Mouse (Mus musculus) hindbrain, embryonic 10.5 days (tissue): Measurements from ENCODE around the gene Zfp933. TPM values are rescaled to one million over a fixed set of nuclear protein-coding genes. Genes with fewer than 3 reads are reported as not detected.

Experiments used
- DNase-seq: peaks from one replicate; pipeline ENCODE4 v3.0.0-alpha.2; 2017; ENCODE audit warnings: low spot score
- H3K27ac ChIP-seq: fragments of 300-500 bp; sonication (generic); 2 replicates; pipeline ENCODE4 v1.5.1; 2016; ENCODE audit warnings: mild to moderate bottlenecking, moderate library complexity
- H3K27me3 ChIP-seq: fragments of 300-500 bp; sonication (generic); 2 replicates; pipeline ENCODE4 v1.6.1; 2016; ENCODE audit warnings: mild to moderate bottlenecking; ENCODE audit not compliant: poor library complexity, insufficient read depth, severe bottlenecking
- H3K36me3 ChIP-seq: fragments of 300-500 bp; sonication (generic); 2 replicates; pipeline ENCODE4 v1.6.1; 2016; ENCODE audit warnings: mild to moderate bottlenecking, moderate library complexity
- H3K4me1 ChIP-seq: fragments of 300-500 bp; sonication (generic); replicated peaks from 2 replicates; pipeline ENCODE4 v1.6.1; 2016; ENCODE audit warnings: mild to moderate bottlenecking
- H3K4me3 ChIP-seq: fragments of 300-500 bp; sonication (generic); 2 replicates; pipeline ENCODE4 v1.5.1; 2016; ENCODE audit warnings: mild to moderate bottlenecking, moderate library complexity
- H3K9me3 ChIP-seq: fragments of 300-500 bp; sonication (generic); 2 replicates; pipeline ENCODE4 v1.6.1; 2016; ENCODE audit warnings: mild to moderate bottlenecking, moderate library complexity
- WGBS: fragments of 180-500 bp; shearing (Covaris S2); methylation state at CpG from one replicate; pipeline ENCODE4 v1.1.7; 2016; 5-methylcytosine and 5-hydroxymethylcytosine counted together
- polyA plus RNA-seq: library from polyadenylated mRNA; unstranded; fragments of >200 nt; fragmentation: Nextera tagmentation; extraction: Ambion mirVana; gene quantifications from 2 replicates; pipeline ENCODE4 v1.2.1, GENCODE M21; 2016

Zfp933 gene
- 4.4 and 5.1 TPM in 2 replicates for polyA plus RNA-seq

- peak within 1 kb of the TSS; percentile 85 for H3K4me3 ChIP-seq
- peak within 1 kb of the TSS; percentile 87 for H3K27ac ChIP-seq
- no peaks in the 10 kb centered on the region for H3K27me3 ChIP-seq
- DNase-seq: peak; percentile 69
- H3K4me1 ChIP-seq: peaks cover 13% of the 10 kb centered on the region
- H3K36me3 ChIP-seq: peaks cover 30% of the 10 kb centered on the region
- peaks cover 13% of the 10 kb centered on the region for H3K9me3 ChIP-seq
- WGBS: 3% methylated on average over 23 of the region's 23 CpGs
Observed at GRCm38 (mm10) chr4:147847614-147848583, at the start of gene Zfp933. TSS of gene Zfp933 (minus strand) at chr4:147848366.

GRCm38 (mm10) chr4:147897348-147897747, 49.2 kb upstream of the Zfp933 start:
- Histone ChIP-seq H3K4me3 (no peak overlapping the region), H3K4me1 (no peaks in the 10 kb centered on the region), H3K27ac (no peak overlapping the region), H3K9me3 (no peaks in the 10 kb centered on the region), H3K27me3 (no peaks in the 10 kb centered on the region), H3K36me3 (peaks cover 96% of the 10 kb centered on the region)
- 90% methylated on average over 3 of the region's 3 CpGs for WGBS
- no peak for DNase-seq

GRCm38 (mm10) chr4:147896411-147896810, 48.2 kb upstream of the Zfp933 start:
- H3K36me3 ChIP-seq: peaks cover 96% of the 10 kb centered on the region
- DNase-seq: no peak
- no peaks in the 10 kb centered on the region for H3K27me3 ChIP-seq
- no peaks in the 10 kb centered on the region for H3K4me1 ChIP-seq
- no peak overlapping the region for H3K27ac ChIP-seq
- H3K9me3 ChIP-seq: no peaks in the 10 kb centered on the region
- H3K4me3 ChIP-seq: no peak overlapping the region
- WGBS: 65% methylated on average over 1 of the region's 1 CpGs

DNA sequence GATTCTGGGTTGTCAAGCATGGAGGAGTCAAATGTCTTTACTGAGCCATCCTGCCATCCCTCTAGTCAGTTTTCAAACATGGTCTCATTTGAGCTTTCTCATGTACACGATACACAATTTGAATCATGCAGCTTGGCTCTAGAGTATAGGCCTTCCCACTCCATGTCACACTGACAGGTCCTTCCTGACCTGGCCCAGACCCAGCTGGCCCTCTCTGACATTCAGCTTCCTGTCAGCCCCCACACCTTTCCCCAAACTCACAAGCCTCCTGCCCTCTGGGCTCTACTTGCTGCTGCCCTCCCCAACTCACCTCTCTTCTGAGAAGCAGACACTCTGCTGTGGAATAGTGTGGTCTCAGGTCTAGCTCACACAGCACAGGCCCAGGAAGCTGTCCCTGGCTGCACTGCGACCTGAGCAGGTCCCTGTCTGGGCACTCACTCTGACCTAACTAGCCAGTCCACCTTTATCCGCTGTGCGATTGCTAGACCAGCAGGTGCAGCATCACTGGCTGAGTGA, 47.7 kb upstream of the Zfp933 start:
- 96% methylated on average over 4 of the region's 4 CpGs for WGBS
- Histone ChIP-seq H3K27ac (no peak overlapping the region), H3K27me3 (no peaks in the 10 kb centered on the region), H3K4me3 (no peak overlapping the region), H3K36me3 (peaks cover 100% of the 10 kb centered on the region), H3K9me3 (no peaks in the 10 kb centered on the region), H3K4me1 (no peaks in the 10 kb centered on the region)
- DNase-seq: no peak

DNA sequence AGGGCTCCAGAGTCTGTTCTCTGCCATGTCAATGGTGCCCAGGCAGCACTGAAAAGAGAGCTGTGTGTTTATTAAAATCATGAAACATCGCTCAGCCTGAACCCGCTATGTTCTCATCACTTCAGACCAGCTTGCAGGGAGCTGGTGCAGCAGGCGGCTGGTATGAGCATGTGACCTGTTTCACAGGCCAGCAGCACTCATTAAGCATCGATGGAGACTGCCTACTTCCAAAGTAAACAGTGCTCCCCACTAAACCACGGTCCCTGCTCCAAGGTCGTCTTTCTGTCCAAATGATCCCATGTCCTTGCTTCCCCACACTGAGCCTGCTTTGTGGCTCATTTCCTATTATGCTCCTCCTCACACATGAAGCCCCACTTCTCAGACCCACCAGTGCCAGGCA, 42.2 kb upstream of the Zfp933 start:
- no peak for DNase-seq
- Histone ChIP-seq H3K27ac (no peak overlapping the region), H3K9me3 (no peaks in the 10 kb centered on the region), H3K4me1 (no peaks in the 10 kb centered on the region), H3K4me3 (no peak overlapping the region), H3K27me3 (no peaks in the 10 kb centered on the region), H3K36me3 (peaks cover 95% of the 10 kb centered on the region)
- whole genome bisulfite sequencing: 94% methylated on average over 6 of the region's 6 CpGs

DNA sequence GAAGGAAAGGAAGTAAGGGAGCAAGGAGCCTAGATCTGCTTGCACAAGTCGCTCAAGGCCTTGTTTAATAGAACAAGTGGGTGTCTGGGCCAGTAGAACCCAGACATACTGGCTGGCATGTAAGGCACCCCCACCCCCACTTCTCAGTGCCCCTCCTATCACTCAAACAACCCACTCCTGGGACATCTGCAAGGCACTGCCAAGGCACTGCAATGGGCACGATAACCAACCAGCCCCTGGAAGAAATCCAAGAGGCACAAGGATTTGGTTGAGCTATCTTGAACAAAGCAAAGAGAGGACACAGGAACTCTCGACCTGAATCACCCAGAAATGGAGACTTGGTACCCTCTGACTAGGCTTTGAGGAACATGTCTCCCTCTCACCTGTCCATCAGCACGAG, 40.1 kb upstream of the Zfp933 start:
- Histone ChIP-seq H3K27me3 (no peaks in the 10 kb centered on the region), H3K4me3 (no peak overlapping the region), H3K27ac (no peak overlapping the region), H3K9me3 (no peaks in the 10 kb centered on the region), H3K4me1 (no peaks in the 10 kb centered on the region), H3K36me3 (peaks cover 95% of the 10 kb centered on the region)
- WGBS: 91% methylated on average over 4 of the region's 4 CpGs
- DNase-seq: no peak

DNA sequence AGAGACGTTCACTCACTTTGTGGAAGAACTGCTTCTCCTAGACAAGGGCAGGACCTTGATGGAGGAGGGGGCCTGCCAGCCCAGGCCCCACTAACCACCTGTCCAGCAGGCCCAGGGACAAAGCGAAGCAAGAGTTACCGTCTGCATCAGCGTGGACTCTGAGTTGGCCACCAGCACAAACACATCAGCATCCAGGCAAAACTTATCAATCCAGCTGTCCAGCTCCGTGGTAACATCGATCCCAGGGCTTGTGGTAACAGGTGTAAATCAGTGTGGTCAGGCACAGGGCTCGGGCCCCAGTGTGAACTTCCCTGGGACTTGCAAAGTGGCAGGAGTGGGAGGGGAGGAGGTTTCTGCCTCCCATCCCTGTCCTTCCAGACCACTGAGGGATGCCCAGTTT, 39.1 kb upstream of the Zfp933 start:
- Histone ChIP-seq H3K9me3 (no peaks in the 10 kb centered on the region), H3K4me1 (no peaks in the 10 kb centered on the region), H3K36me3 (peaks cover 95% of the 10 kb centered on the region), H3K4me3 (no peak overlapping the region), H3K27me3 (no peaks in the 10 kb centered on the region), H3K27ac (no peak overlapping the region)
- WGBS: 97% methylated on average over 7 of the region's 7 CpGs
- no peak for DNase-seq

GRCm38 (mm10) chr4:147886158-147886557, 38.0 kb upstream of the Zfp933 start:
- Histone ChIP-seq H3K36me3 (peaks cover 95% of the 10 kb centered on the region), H3K27me3 (no peaks in the 10 kb centered on the region), H3K27ac (no peak overlapping the region), H3K4me1 (no peaks in the 10 kb centered on the region), H3K9me3 (no peaks in the 10 kb centered on the region), H3K4me3 (no peak overlapping the region)
- WGBS: 93% methylated on average over 12 of the region's 12 CpGs
- DNase-seq: no peak

DNA sequence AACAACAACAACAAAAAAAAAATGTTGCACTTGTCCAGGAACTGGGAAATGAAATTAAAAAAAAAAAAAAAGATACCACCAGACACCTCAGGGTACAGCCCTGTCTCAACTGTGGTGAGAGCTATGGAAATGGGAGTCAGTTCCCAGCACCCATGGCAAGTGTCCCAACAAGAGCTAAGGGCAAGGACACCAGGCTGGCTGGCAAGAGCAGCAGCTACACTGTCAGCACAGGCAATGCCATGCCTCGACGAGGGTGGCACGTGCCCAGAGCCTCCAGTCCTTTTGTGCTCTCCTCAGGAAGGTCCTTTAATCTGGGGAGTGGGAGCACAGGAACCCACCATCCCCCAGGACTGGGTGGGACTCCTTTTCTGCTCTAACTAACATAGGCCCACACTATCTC, 36.0 kb upstream of the Zfp933 start:
- H3K9me3 ChIP-seq: no peaks in the 10 kb centered on the region
- no peaks in the 10 kb centered on the region for H3K27me3 ChIP-seq
- peaks cover 5% of the 10 kb centered on the region; the same call in 1 of the 2 replicates for H3K4me1 ChIP-seq
- H3K27ac ChIP-seq: no peak overlapping the region
- 89% methylated on average over 3 of the region's 3 CpGs for WGBS
- DNase-seq: no peak
- H3K4me3 ChIP-seq: no peak overlapping the region
- H3K36me3 ChIP-seq: peaks cover 99% of the 10 kb centered on the region

DNA sequence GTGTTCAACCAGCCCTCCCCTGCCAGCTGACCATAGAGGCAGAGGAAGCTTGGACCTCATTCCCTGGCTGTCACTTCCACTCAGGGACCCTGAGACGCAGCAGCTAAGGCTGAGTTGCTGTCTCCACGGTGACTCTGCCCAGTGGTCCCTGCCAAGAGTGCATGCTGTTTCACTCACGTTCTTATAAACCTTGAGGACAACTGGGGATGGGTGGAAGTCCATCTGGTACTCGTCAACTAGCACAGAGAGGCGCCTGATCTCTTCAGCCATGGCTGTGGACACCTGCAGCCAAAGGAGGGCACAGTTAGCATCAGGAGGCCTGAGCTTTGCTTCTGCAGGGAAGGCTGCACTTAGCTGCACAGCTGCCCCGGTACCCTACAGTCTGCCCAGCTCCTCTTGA, 34.9 kb upstream of the Zfp933 start:
- peaks cover 5% of the 10 kb centered on the region; the same call in 1 of the 2 replicates for H3K4me1 ChIP-seq
- H3K27ac ChIP-seq: no peak overlapping the region
- H3K27me3 ChIP-seq: no peaks in the 10 kb centered on the region
- peaks cover 99% of the 10 kb centered on the region for H3K36me3 ChIP-seq
- WGBS: 89% methylated on average over 6 of the region's 6 CpGs
- no peak for DNase-seq
- no peaks in the 10 kb centered on the region for H3K9me3 ChIP-seq
- H3K4me3 ChIP-seq: no peak overlapping the region

- Histone ChIP-seq H3K36me3 (peaks cover 97% of the 10 kb centered on the region), H3K4me1 (peaks cover 5% of the 10 kb centered on the region; the same call in 1 of the 2 replicates), H3K9me3 (no peaks in the 10 kb centered on the region), H3K27me3 (no peaks in the 10 kb centered on the region), H3K27ac (no peak overlapping the region), H3K4me3 (no peak overlapping the region)
- WGBS: 92% methylated on average over 7 of the region's 7 CpGs
- DNase-seq: no peak
Observed at GRCm38 (mm10) chr4:147881792-147882191, 33.6 kb upstream of the Zfp933 start.

DNA sequence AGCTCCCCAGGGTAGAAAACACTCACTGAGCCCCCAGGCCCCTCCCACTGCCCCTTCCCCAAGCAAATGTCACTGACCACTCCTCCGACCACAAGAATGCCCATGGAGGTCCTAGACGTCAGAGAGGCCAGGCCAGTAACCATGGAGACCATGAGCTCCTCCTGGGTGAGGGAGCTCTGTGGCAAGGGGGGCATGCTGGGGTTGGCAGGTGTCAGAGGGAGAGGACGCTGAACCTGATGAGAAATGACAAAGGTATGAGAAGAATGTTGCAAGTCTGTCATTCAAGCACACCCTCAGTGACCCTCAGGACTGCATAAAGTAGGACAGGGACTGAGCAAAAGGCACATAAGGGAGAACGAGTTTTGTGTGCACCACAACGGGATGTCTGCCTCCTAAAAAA, 31.7 kb upstream of the Zfp933 start:
- Histone ChIP-seq H3K9me3 (no peaks in the 10 kb centered on the region), H3K27me3 (no peaks in the 10 kb centered on the region), H3K4me3 (no peak overlapping the region), H3K27ac (no peak overlapping the region), H3K36me3 (peaks cover 97% of the 10 kb centered on the region), H3K4me1 (peaks cover 5% of the 10 kb centered on the region; the same call in 1 of the 2 replicates)
- WGBS: 56% methylated on average over 5 of the region's 5 CpGs
- DNase-seq: no peak

DNA sequence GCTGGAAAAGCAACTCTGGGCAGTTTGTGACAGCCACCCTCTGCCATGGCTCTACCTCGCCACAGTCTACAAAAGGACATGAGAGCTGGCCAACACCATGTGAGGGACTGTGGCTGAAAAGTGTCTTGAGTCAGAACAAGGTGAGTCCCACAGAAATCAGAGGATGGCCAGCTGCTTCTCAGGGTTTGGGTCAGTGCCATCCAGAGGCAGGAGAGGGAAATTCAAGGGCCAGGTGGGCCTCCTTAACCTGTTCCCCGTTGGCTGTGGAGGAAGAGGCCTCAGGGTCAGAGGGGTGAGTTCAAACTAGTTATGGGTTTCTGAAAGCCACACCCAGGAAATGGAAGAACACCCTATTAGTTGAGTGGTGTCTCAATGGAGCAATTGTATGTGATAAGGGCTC, 31.3 kb upstream of the Zfp933 start:
- Histone ChIP-seq H3K36me3 (peaks cover 97% of the 10 kb centered on the region), H3K27me3 (no peaks in the 10 kb centered on the region), H3K4me3 (no peak overlapping the region), H3K4me1 (peaks cover 5% of the 10 kb centered on the region; the same call in 1 of the 2 replicates), H3K27ac (no peak overlapping the region), H3K9me3 (no peaks in the 10 kb centered on the region)
- WGBS: 72% methylated on average over 2 of the region's 2 CpGs
- no peak for DNase-seq
